Mouse (Mus musculus): ENCODE measurements at regions not wholly inside any gene's neighbourhood (a gene's known extent, or its start where the extent isn't known, plus 50 kb on each side); places are given as distances from the start of the nearest gene placed in this dataset.

- Histone ChIP-seq H3K27me3 (ENCODE audit: control insufficient read depth, insufficient read depth, low read length) (0 out of 2 replicates have a peak, but pooled peaks cover 5% of the 10 kb centered on the region), H3K27ac (replicated peaks; ENCODE audit: insufficient read depth, low read depth, low read length) (no peak overlapping the region), H3K36me3 (ENCODE audit: control insufficient read depth, insufficient read depth, low read length) (no peaks in the 10 kb centered on the region), H3K4me3 (ENCODE audit: insufficient read depth, low read depth, low read length) (no peak overlapping the region), H3K4me1 (ENCODE audit: control insufficient read depth, insufficient read depth, low read length) (no peaks in the 10 kb centered on the region), H3K9ac (ENCODE audit: low read depth, low read length) (no peak overlapping the region), H3K79me2 (ENCODE audit: control insufficient read depth, insufficient read depth, low read length) (no peaks in the 10 kb centered on the region)
- DNase-seq (ENCODE audit: extremely low read depth, low read depth, low spot score), result no peak
- TF ChIP-seq CTCF (IDR thresholded peaks at IDR 0.05; ENCODE audit: low read depth, low read length) (no peak), POLR2A (IDR thresholded peaks at IDR 0.05; ENCODE audit: extremely low read depth, insufficient read depth, low read length) (no peak)
- 84% methylated on average over 7 of the region's 7 CpGs for WGBS
Measured at GRCm38 (mm10) chr6:52098851-52099250, 59.3 kb downstream of the Hoxa1 start.

DNA sequence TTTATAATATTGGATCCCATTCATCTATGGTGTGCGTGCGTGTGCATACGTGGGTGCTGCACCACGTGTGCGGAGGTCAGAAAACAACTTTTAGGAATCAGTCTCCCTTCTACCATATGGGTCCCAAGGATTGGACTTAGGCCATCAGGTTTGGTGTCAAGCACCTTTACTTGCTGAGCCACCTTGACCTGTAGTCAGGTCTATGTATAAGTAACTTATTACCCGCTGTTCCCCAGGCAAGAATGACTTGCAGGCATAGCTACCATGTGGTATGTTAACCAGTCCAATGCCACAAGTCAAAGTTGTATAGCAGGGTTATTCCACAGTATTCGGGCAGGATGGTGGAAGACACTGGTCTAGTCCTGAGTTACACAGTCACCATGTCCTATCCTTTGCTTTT lies 62.5 kb downstream of the Hoxa1 start:
- TF ChIP-seq POLR2A (IDR thresholded peaks at IDR 0.05; ENCODE audit: extremely low read depth, insufficient read depth, low read length) (no peak), CTCF (IDR thresholded peaks at IDR 0.05; ENCODE audit: low read depth, low read length) (no peak)
- Histone ChIP-seq H3K9ac (ENCODE audit: low read depth, low read length) (no peak overlapping the region), H3K36me3 (ENCODE audit: control insufficient read depth, insufficient read depth, low read length) (no peaks in the 10 kb centered on the region), H3K79me2 (ENCODE audit: control insufficient read depth, insufficient read depth, low read length) (no peaks in the 10 kb centered on the region), H3K4me3 (ENCODE audit: insufficient read depth, low read depth, low read length) (no peak overlapping the region), H3K27ac (replicated peaks; ENCODE audit: insufficient read depth, low read depth, low read length) (no peak overlapping the region), H3K27me3 (ENCODE audit: control insufficient read depth, insufficient read depth, low read length) (no peaks in the 10 kb centered on the region), H3K4me1 (ENCODE audit: control insufficient read depth, insufficient read depth, low read length) (no peaks in the 10 kb centered on the region; the same call in 1 of the 2 replicates)
- DNase-seq (ENCODE audit: extremely low read depth, low read depth, low spot score), result no peak
- WGBS, result 95% methylated on average over 7 of the region's 7 CpGs

DNA sequence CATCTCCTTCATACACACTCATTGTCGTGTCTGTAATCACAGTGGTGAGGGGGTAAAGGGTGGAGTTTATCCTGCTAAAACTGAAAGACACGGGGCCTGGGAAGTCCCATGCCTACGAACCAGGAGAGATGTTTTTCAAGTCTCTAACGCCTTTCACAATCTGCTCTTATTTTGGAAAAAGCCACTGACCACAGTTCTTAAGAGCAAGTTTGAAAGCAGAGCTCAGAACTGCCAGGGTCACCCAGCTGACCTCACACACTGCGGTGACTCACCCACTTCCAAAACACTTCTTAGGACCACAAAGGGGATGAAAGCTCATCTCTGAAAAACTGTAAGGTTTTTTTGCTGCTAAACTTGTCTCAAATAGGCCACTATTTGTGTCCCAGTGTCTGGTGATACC lies 66.7 kb downstream of the Hoxa1 start:
- no peaks in the 10 kb centered on the region for H3K36me3 ChIP-seq (ENCODE audit: control insufficient read depth, insufficient read depth, low read length)
- H3K9ac ChIP-seq (ENCODE audit: low read depth, low read length), result no peak overlapping the region
- peaks cover 2% of the 10 kb centered on the region; the same call in 1 of the 2 replicates for H3K4me1 ChIP-seq (ENCODE audit: control insufficient read depth, insufficient read depth, low read length)
- H3K79me2 ChIP-seq (ENCODE audit: control insufficient read depth, insufficient read depth, low read length), result no peaks in the 10 kb centered on the region
- no peak overlapping the region for H3K4me3 ChIP-seq (ENCODE audit: insufficient read depth, low read depth, low read length)
- 66% methylated on average over 5 of the region's 5 CpGs for WGBS
- DNase-seq (ENCODE audit: extremely low read depth, low read depth, low spot score), result no peak
- no peak overlapping the region for H3K27ac ChIP-seq (replicated peaks; ENCODE audit: insufficient read depth, low read depth, low read length)
- TF ChIP-seq POLR2A (IDR thresholded peaks at IDR 0.05; ENCODE audit: extremely low read depth, insufficient read depth, low read length) (no peak), CTCF (IDR thresholded peaks at IDR 0.05; ENCODE audit: low read depth, low read length) (no peak)
- H3K27me3 ChIP-seq (ENCODE audit: control insufficient read depth, insufficient read depth, low read length), result no peaks in the 10 kb centered on the region

DNA sequence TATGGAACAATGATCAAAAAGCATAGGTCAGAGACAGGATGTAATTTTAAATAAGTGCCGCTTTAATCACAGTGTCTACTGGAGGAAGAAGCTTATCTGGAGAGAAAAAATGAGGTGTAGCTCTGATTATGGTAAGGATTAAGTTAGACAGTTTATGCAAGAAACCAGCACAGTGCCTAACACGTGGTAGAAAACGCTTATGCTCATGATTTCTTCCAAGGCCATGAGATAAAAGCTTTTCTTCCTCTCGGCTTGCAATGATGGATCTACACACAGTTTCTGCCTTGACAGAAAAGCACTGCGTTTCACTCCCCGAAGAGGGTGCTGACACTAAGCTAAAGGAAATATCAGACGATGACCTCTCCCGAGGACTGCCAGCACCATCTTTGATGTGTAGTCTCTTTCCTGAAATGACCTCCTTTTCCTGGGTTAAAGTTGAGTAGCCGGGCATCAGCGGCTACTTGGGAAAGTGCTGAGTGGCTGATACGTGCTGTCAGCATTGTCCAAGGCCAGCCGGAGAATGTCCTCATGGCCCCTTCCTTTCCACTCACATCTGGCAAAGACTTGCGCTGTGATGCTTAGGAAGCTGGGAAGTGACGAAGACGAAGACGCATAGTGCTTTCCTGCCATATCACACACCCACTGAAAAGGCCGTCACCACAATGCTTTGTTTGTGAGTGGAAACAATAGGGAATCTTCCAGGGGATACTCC lies 72.0 kb downstream of the Hoxa1 start:
- Histone ChIP-seq H3K9ac (ENCODE audit: low read depth, low read length) (no peak overlapping the region), H3K27me3 (ENCODE audit: control insufficient read depth, insufficient read depth, low read length) (no peaks in the 10 kb centered on the region), H3K4me1 (ENCODE audit: control insufficient read depth, insufficient read depth, low read length) (0 out of 2 replicates have a peak, but pooled peaks cover 2% of the 10 kb centered on the region), H3K27ac (replicated peaks; ENCODE audit: insufficient read depth, low read depth, low read length) (no peak overlapping the region), H3K36me3 (ENCODE audit: control insufficient read depth, insufficient read depth, low read length) (no peaks in the 10 kb centered on the region), H3K79me2 (ENCODE audit: control insufficient read depth, insufficient read depth, low read length) (no peaks in the 10 kb centered on the region), H3K4me3 (ENCODE audit: insufficient read depth, low read depth, low read length) (no peak overlapping the region)
- no peak for TF ChIP-seq CTCF (IDR thresholded peaks at IDR 0.05; ENCODE audit: low read depth, low read length)
- 68% methylated on average over 17 of the region's 17 CpGs for WGBS
- peak; percentile 40 for DNase-seq (ENCODE audit: extremely low read depth, low read depth, low spot score)

GRCm38 (mm10) chr6:52084622-52085021 lies 72.3 kb upstream of the Skap2 start:
- no peak for DNase-seq (ENCODE audit: extremely low read depth, low read depth, low spot score)
- no peak overlapping the region for H3K9ac ChIP-seq (ENCODE audit: low read depth, low read length)
- H3K4me1 ChIP-seq (ENCODE audit: control insufficient read depth, insufficient read depth, low read length), result 0 out of 2 replicates have a peak, but pooled peaks cover 2% of the 10 kb centered on the region
- H3K27ac ChIP-seq (replicated peaks; ENCODE audit: insufficient read depth, low read depth, low read length), result no peak overlapping the region
- no peaks in the 10 kb centered on the region for H3K27me3 ChIP-seq (ENCODE audit: control insufficient read depth, insufficient read depth, low read length)
- TF ChIP-seq POLR2A (IDR thresholded peaks at IDR 0.05; ENCODE audit: extremely low read depth, insufficient read depth, low read length), result no peak
- no peak for TF ChIP-seq CTCF (IDR thresholded peaks at IDR 0.05; ENCODE audit: low read depth, low read length)
- no peaks in the 10 kb centered on the region for H3K79me2 ChIP-seq (ENCODE audit: control insufficient read depth, insufficient read depth, low read length)
- H3K36me3 ChIP-seq (ENCODE audit: control insufficient read depth, insufficient read depth, low read length), result no peaks in the 10 kb centered on the region
- H3K4me3 ChIP-seq (ENCODE audit: insufficient read depth, low read depth, low read length), result no peak overlapping the region
- WGBS, result 91% methylated on average over 2 of the region's 2 CpGs

GRCm38 (mm10) chr6:52079501-52079900 lies 67.2 kb upstream of the Skap2 start:
- no peaks in the 10 kb centered on the region for H3K4me1 ChIP-seq (ENCODE audit: control insufficient read depth, insufficient read depth, low read length)
- WGBS, result 55% methylated on average over 7 of the region's 7 CpGs
- no peaks in the 10 kb centered on the region for H3K36me3 ChIP-seq (ENCODE audit: control insufficient read depth, insufficient read depth, low read length)
- no peak overlapping the region for H3K27ac ChIP-seq (replicated peaks; ENCODE audit: insufficient read depth, low read depth, low read length)
- no peak for DNase-seq (ENCODE audit: extremely low read depth, low read depth, low spot score)
- H3K27me3 ChIP-seq (ENCODE audit: control insufficient read depth, insufficient read depth, low read length), result no peaks in the 10 kb centered on the region
- H3K9ac ChIP-seq (ENCODE audit: low read depth, low read length), result no peak overlapping the region
- no peak for TF ChIP-seq POLR2A (IDR thresholded peaks at IDR 0.05; ENCODE audit: extremely low read depth, insufficient read depth, low read length)
- H3K79me2 ChIP-seq (ENCODE audit: control insufficient read depth, insufficient read depth, low read length), result no peaks in the 10 kb centered on the region
- H3K4me3 ChIP-seq (ENCODE audit: insufficient read depth, low read depth, low read length), result no peak overlapping the region

All from liver, adult 2 months (tissue).